Mouse (Mus musculus) liver, adult 2 months (tissue): ENCODE data around the gene Lgals8. TPM values are rescaled to one million over a fixed set of nuclear protein-coding genes. Genes with fewer than 3 reads are reported as not detected.
A peak's percentile ranks its signal among the peaks of the same experiment; 100 is the strongest.

Source experiments
- DNase-seq: peaks from one replicate; pipeline ENCODE4 v3.0.0-alpha.2; 2011; ENCODE audit warnings: low read depth, low spot score; ENCODE audit errors: extremely low read depth
- H3K27ac ChIP-seq: fragments of 200-500 bp; replicated peaks from 2 replicates; pipeline ENCODE4 v1.5.1; 2012; ENCODE audit warnings: low read depth, mild to moderate bottlenecking, control low read depth, inconsistent platforms, low read length; ENCODE audit not compliant: insufficient read depth
- H3K27me3 ChIP-seq: fragments of 200-500 bp; 2 replicates; pipeline ENCODE4 v1.6.1; 2012; ENCODE audit warnings: mild to moderate bottlenecking, moderate library complexity, low read length, inconsistent platforms; ENCODE audit not compliant: control insufficient read depth, insufficient read depth
- H3K36me3 ChIP-seq: fragments of 200-500 bp; 2 replicates; pipeline ENCODE4 v1.6.1; 2012; ENCODE audit warnings: low read length, inconsistent platforms; ENCODE audit not compliant: control insufficient read depth, insufficient read depth
- H3K4me1 ChIP-seq: fragments of 200-500 bp; 2 replicates; pipeline ENCODE4 v1.6.1; 2011; ENCODE audit warnings: low read length; ENCODE audit not compliant: control insufficient read depth, insufficient read depth
- H3K4me3 ChIP-seq: fragments of 200-500 bp; 2 replicates; pipeline ENCODE4 v1.5.1; 2011; ENCODE audit warnings: low read depth, mild to moderate bottlenecking, control low read depth, low read length, moderate library complexity; ENCODE audit not compliant: insufficient read depth
- H3K79me2 ChIP-seq: fragments of 200-500 bp; 2 replicates; pipeline ENCODE4 v1.6.1; 2012; ENCODE audit warnings: inconsistent platforms, mild to moderate bottlenecking, low read length, moderate library complexity; ENCODE audit not compliant: control insufficient read depth, insufficient read depth
- H3K9ac ChIP-seq: fragments of 200-500 bp; 2 replicates; pipeline ENCODE4 v1.6.1; 2012; ENCODE audit warnings: low read depth, mild to moderate bottlenecking, control low read depth, inconsistent platforms, low read length
- CTCF ChIP-seq: fragments of 200-500 bp; IDR thresholded peaks from 2 replicates; pipeline ENCODE4 v1.5.1; 2011; ENCODE audit warnings: low read depth, low read length, control low read depth
- POLR2A ChIP-seq: fragments of 200-500 bp; IDR thresholded peaks from 2 replicates; pipeline ENCODE4 v1.6.1; 2011; ENCODE audit warnings: low read length, control low read depth; ENCODE audit not compliant: insufficient read depth; ENCODE audit errors: extremely low read depth
- WGBS: fragments of 180-500 bp; shearing (Covaris S2); methylation state at CpG from one replicate; pipeline ENCODE4 v1.1.7; 2018; 5-methylcytosine and 5-hydroxymethylcytosine counted together
- polyA plus RNA-seq: library from polyadenylated mRNA; depleted of rRNA; stranded (reverse); fragments of >200 nt; gene quantifications from 2 replicates; pipeline ENCODE4 v1.2.3, GENCODE M21; 2012
- total RNA-seq: library from RNA; depleted of rRNA; stranded (reverse); fragments of >200 nt; gene quantifications from 2 replicates; pipeline ENCODE4 v1.2.3, GENCODE M21; 2014

Lgals8 gene
- total and polyA plus RNA-seq, 2 experiments = 51.6 to 180 TPM

DNA sequence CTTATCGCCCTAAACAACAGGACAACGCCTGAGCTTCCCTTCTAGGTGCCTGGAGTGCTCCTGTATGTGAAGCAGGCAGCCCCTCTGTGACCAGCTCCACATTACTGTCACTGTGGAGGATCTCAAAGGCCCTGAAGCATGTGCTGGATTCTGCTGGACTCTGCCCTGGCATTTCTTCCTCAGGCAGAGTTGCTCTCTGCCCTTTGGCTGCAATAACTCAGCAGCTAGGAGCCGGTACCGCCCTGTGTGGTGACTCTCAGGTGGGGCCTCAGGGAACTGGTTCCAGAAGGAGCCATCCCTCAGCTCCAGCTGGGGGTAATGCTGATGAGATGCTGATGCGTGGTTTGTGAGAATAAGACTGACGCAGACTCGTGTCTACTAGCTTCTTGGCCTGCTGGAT lies 8.0 kb downstream of the Lgals8 start:
- H3K4me3 ChIP-seq = no peak overlapping the region

DNA sequence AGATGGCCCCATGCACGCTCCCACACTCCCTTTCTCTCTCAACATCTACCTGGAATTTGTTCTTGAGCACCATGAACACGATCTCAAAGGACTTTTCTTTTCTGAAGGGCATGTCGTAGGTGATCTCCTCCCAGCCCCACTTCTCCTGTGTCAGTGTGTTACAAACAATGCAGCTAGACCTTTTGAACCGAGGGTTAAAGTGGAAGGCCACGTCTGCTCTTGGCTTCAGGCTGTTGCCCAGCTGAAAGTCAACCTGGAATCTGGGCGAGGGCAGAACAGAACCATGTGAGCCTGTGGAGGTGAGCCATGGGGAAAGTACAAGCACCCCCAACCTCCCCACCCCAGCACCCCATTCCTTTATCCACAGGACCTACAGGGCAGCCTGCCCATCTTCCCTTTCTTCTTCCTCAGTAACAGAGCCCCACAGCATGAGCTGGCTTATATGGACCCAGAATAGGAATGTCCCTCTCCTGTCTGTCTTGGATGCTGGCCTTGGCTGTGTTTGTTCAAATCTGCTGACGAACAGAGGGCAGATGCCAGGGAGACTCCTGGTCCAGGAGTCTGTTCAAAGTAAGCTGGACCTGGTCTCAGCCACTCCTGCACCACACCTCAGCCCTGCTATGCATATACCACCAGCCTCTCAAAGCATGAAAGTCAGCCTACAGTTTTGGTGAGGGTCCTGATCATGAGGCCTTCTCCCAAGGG lies 9.9 kb downstream of the Lgals8 start:
- H3K4me3 ChIP-seq = no peak overlapping the region
- H3K4me1 ChIP-seq = peaks cover 34% of the 10 kb centered on the region
- TF ChIP-seq CTCF (no peak), POLR2A (no peak)
- H3K9ac ChIP-seq = peak overlapping the region; percentile 35
- H3K79me2 ChIP-seq = peaks cover 12% of the 10 kb centered on the region; the same call in 1 of the 2 replicates
- H3K27ac ChIP-seq = peak overlapping the region; percentile 97
- no peaks in the 10 kb centered on the region for H3K27me3 ChIP-seq
- peak; percentile 96 for DNase-seq
- H3K36me3 ChIP-seq = peaks cover 51% of the 10 kb centered on the region
- WGBS = 32% methylated on average over 7 of the region's 7 CpGs

More for the DNA sequence above, 8.0 kb downstream of the Lgals8 start:
- Histone ChIP-seq H3K9ac (peak overlapping the region; percentile 66), H3K79me2 (peaks cover 12% of the 10 kb centered on the region; the same call in 1 of the 2 replicates), H3K27me3 (no peaks in the 10 kb centered on the region), H3K4me1 (peaks cover 35% of the 10 kb centered on the region), H3K27ac (peak overlapping the region; percentile 97), H3K36me3 (peaks cover 41% of the 10 kb centered on the region)
- WGBS = 66% methylated on average over 7 of the region's 7 CpGs
- no peak for TF ChIP-seq CTCF
- TF ChIP-seq POLR2A = no peak
- peak; percentile 88 for DNase-seq

GRCm38 (mm10) chr13:12453150-12453549 lies 11.6 kb downstream of the Lgals8 start:
- Histone ChIP-seq H3K4me1 (peaks cover 27% of the 10 kb centered on the region), H3K27ac (no peak overlapping the region), H3K27me3 (no peaks in the 10 kb centered on the region), H3K9ac (no peak overlapping the region), H3K4me3 (no peak overlapping the region), H3K36me3 (peaks cover 46% of the 10 kb centered on the region), H3K79me2 (peaks cover 8% of the 10 kb centered on the region; the same call in 1 of the 2 replicates)
- 96% methylated on average over 14 of the region's 14 CpGs for WGBS
- DNase-seq = no peak
- TF ChIP-seq POLR2A (no peak), CTCF (no peak)

- H3K4me3 ChIP-seq = no peak overlapping the region
- no peak for TF ChIP-seq CTCF
- no peak for TF ChIP-seq POLR2A
- peak; percentile 52 for DNase-seq
- no peaks in the 10 kb centered on the region for H3K4me1 ChIP-seq
- no peaks in the 10 kb centered on the region for H3K79me2 ChIP-seq
- 43% methylated on average over 2 of the region's 2 CpGs for WGBS
- no peak overlapping the region for H3K27ac ChIP-seq
- no peak overlapping the region for H3K9ac ChIP-seq
- H3K36me3 ChIP-seq = peaks cover 71% of the 10 kb centered on the region
- no peaks in the 10 kb centered on the region for H3K27me3 ChIP-seq
Measured at GRCm38 (mm10) chr13:12442008-12442587, 22.6 kb downstream of the Lgals8 start.

GRCm38 (mm10) chr13:12440813-12441212 lies 23.9 kb downstream of the Lgals8 start:
- Histone ChIP-seq H3K4me1 (no peaks in the 10 kb centered on the region), H3K4me3 (no peak overlapping the region), H3K27ac (no peak overlapping the region), H3K9ac (no peak overlapping the region), H3K79me2 (no peaks in the 10 kb centered on the region), H3K36me3 (peaks cover 65% of the 10 kb centered on the region), H3K27me3 (no peaks in the 10 kb centered on the region)
- TF ChIP-seq CTCF (no peak), POLR2A (no peak)
- no peak for DNase-seq
- 89% methylated on average over 6 of the region's 6 CpGs for WGBS

DNA sequence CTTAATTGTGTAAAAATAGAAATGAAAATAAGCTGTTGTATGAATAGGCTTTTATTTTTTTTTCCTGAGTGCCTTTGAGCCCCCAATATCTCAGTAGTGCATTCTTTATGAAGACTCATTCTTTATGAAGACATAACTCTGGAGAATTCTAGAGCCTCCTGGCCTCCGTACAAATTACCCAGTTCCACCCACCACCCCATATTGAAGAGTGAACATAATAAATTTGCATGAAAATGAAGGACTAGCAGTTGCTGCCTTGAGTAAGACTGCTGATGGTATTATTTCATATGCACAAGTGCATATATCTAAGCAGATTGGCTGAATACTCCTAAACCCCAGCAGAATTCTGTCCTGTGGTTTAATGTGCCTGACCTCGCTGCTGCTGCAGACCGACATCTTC lies 25.2 kb downstream of the Lgals8 start:
- peaks cover 64% of the 10 kb centered on the region for H3K36me3 ChIP-seq
- no peak for TF ChIP-seq POLR2A
- TF ChIP-seq CTCF = no peak
- 96% methylated on average over 3 of the region's 3 CpGs for WGBS
- H3K4me3 ChIP-seq = no peak overlapping the region
- DNase-seq = no peak
- no peaks in the 10 kb centered on the region for H3K4me1 ChIP-seq
- no peak overlapping the region for H3K9ac ChIP-seq
- H3K79me2 ChIP-seq = no peaks in the 10 kb centered on the region
- no peak overlapping the region for H3K27ac ChIP-seq
- H3K27me3 ChIP-seq = no peaks in the 10 kb centered on the region
